Mouse (Mus musculus): ENCODE measurements at regions not wholly inside any gene's neighbourhood (a gene's known extent, or its start where the extent isn't known, plus 50 kb on each side); places are given as distances from the start of the nearest gene placed in this dataset.

DNA sequence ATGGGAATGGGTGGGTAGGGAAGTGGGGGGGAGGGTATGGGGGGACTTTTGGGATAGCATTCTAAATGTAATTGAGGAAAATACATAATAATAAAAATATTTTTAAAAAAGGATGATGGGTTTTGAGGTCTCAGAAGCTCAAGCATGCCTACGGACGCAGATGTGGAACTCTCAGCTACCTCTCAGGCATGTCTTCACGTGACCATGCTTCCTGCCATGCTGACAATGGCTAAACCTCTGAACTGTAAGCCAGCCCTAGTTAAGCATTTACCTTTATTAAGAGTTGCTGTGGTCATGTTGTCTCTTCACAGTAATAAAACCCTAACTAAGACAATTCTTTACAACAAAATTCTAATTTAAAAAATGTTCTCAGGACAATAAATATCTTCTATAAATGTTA is 80.0 kb downstream of the Tex36 start:
- Histone ChIP-seq H3K27ac (no peak overlapping the region), H3K4me1 (no peaks in the 10 kb centered on the region), H3K9me3 (no peaks in the 10 kb centered on the region), H3K4me3 (no peak overlapping the region), H3K27me3 (ENCODE audit: insufficient read depth, poor library complexity, severe bottlenecking) (no peaks in the 10 kb centered on the region), H3K36me3 (no peaks in the 10 kb centered on the region)
- WGBS: 81% methylated on average over 3 of the region's 3 CpGs
- no peak for DNase-seq (ENCODE audit: low spot score)

DNA sequence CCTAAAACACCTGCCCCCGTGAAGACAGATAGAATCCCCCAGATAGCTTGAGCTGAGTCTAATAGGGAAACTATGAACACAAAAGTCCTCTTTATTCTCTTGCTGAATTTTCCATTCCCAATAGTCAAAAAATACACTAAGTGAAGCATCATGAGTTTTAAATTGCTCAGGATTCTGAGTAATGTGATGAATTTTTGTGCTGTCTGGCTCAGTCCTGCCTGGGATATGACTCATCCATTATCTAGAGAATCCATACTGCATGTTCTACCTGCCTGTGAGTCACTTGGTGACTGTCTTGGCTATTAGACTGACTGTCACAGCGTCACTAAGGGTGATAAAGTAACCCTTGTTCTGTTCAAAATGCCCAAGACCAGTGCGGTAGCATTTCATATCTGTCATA is 83.0 kb downstream of the Tex36 start:
- H3K4me3 ChIP-seq: no peak overlapping the region
- H3K9me3 ChIP-seq: no peaks in the 10 kb centered on the region
- H3K27ac ChIP-seq: no peak overlapping the region
- no peaks in the 10 kb centered on the region for H3K36me3 ChIP-seq
- 75% methylated on average over 3 of the region's 3 CpGs for WGBS
- no peaks in the 10 kb centered on the region for H3K4me1 ChIP-seq
- DNase-seq (ENCODE audit: low spot score): no peak
- H3K27me3 ChIP-seq (ENCODE audit: insufficient read depth, poor library complexity, severe bottlenecking): no peaks in the 10 kb centered on the region

DNA sequence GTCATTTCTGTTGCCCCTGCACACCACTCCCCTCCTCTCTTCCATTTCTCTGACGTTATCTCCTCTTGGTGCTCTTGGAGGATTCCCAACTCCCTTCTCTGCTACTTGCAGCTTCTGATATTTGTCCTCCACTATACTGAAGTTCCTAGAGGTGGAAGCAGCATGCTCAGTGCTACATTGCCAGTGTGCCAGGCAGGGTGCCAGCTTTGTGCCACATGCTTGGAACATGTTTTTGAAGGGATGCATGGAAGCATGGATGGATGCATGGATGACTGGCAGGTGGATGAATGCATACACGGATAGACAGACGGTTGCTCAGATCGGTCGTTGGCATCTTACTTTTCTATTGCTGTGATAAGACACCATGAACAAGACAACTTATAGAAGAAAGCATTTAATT is 84.4 kb downstream of the Tex36 start:
- no peak for DNase-seq (ENCODE audit: low spot score)

DNA sequence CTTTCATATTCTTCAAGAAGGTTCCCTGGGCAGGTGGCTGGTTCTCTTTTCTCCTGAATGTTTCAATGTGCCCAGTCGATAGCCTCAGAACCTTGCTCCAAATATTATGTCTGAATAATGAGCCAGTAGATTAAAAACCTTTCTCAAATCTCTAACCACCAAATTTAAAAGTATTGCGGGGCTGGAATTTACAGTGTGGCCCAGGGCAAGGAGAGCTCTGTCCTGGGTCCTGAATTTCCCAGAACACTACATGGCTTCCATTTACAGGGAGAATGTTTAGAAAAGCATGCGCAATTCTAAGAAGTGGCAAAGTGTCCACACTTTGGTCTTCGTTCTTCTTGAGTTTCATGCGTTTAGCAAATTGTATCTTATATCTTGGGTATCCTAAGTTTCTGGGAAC is 91.0 kb downstream of the Tex36 start:
- Histone ChIP-seq H3K36me3 (no peaks in the 10 kb centered on the region), H3K27me3 (ENCODE audit: insufficient read depth, poor library complexity, severe bottlenecking) (no peaks in the 10 kb centered on the region), H3K9me3 (no peaks in the 10 kb centered on the region), H3K27ac (no peak overlapping the region), H3K4me3 (no peak overlapping the region), H3K4me1 (no peaks in the 10 kb centered on the region)
- DNase-seq (ENCODE audit: low spot score): no peak
- WGBS: 58% methylated on average over 5 of the region's 5 CpGs

More for the DNA sequence above, 84.4 kb downstream of the Tex36 start:
- 79% methylated on average over 5 of the region's 5 CpGs for WGBS
- Histone ChIP-seq H3K27me3 (ENCODE audit: insufficient read depth, poor library complexity, severe bottlenecking) (no peaks in the 10 kb centered on the region), H3K4me3 (no peak overlapping the region), H3K4me1 (no peaks in the 10 kb centered on the region), H3K36me3 (no peaks in the 10 kb centered on the region), H3K9me3 (no peaks in the 10 kb centered on the region), H3K27ac (no peak overlapping the region)

DNA sequence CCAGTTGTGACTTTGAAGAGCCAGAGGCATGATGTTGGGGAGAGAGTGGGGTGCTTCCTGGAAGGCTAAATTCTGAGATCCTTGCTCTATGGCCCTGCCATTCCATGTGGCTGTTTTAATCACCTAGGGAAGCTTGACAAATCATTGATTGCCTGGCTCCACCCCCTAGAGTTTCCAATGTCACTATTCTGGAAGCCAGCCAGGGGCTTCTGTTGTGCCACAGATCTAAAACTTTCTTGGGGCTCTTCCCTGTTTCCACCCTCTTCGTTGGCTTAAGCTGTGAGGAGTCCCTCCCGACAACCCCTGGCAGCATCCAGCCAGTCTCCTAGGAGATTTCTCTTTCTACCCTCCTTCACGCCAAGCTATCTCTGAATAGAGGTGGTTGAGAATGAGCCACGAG is 92.5 kb downstream of the Tex36 start:
- WGBS: 65% methylated on average over 4 of the region's 4 CpGs
- H3K4me3 ChIP-seq: no peak overlapping the region

DNA sequence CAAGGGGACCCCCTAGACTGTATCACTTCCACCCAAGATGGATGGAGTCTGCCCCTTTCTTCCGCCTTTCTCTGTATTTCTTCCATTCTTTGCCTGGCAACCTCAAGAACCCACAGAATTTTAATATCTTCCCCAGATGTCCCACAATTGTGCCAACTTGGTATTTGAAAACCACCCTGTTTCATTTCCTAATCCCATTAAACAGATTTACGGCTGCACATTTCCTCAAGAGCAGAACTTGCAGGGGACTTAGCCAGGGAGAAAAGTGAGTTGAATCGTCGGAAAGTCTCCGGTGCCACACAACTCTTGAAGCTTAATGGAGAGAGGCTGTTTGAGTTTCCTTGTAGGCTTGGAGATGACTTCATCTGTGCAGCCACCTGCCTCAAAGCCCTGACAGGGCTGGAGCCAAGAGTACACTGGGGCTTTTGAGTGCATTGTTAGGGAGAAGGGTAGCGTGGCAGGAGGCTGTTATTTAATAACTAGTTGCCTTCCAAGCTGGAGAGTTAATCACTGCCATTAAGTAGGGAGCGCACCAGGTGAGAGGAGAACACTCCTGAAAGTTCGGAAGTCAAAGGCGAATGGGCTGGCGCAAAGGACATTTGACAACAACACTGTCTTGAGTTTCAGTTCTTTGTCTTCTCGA is 93.5 kb downstream of the Tex36 start:
- Histone ChIP-seq H3K9me3 (no peaks in the 10 kb centered on the region), H3K27ac (no peak overlapping the region), H3K36me3 (no peaks in the 10 kb centered on the region), H3K4me1 (no peaks in the 10 kb centered on the region), H3K27me3 (ENCODE audit: insufficient read depth, poor library complexity, severe bottlenecking) (no peaks in the 10 kb centered on the region), H3K4me3 (no peak overlapping the region)
- 79% methylated on average over 11 of the region's 11 CpGs for WGBS
- DNase-seq (ENCODE audit: low spot score): no peak

More for the DNA sequence above, 92.5 kb downstream of the Tex36 start:
- no peak for DNase-seq (ENCODE audit: low spot score)
- Histone ChIP-seq H3K36me3 (no peaks in the 10 kb centered on the region), H3K27ac (no peak overlapping the region), H3K9me3 (no peaks in the 10 kb centered on the region), H3K27me3 (ENCODE audit: insufficient read depth, poor library complexity, severe bottlenecking) (no peaks in the 10 kb centered on the region), H3K4me1 (no peaks in the 10 kb centered on the region)

DNA sequence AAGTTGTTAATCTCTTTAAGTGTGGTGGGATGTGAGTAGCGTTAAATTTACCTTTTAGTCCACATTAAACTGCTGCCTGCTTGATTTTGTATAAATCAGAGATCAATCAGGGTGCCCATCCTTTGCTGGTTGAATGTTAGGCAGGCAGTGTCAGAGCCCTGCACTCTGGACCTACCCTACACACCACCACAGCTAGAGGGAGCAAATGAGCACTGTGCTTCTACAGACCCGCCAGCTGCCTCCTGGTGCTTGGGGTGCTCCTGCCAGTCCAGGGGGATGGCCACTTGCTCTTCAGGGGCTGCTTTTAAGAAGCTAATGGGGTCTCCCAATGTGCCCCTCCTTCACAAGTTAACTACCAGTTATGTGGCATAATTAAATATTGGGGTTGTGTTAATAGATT is 96.3 kb downstream of the Tex36 start:
- peaks cover 5% of the 10 kb centered on the region; the same call in 1 of the 2 replicates for H3K27me3 ChIP-seq (ENCODE audit: insufficient read depth, poor library complexity, severe bottlenecking)
- no peaks in the 10 kb centered on the region for H3K36me3 ChIP-seq
- H3K4me1 ChIP-seq: no peaks in the 10 kb centered on the region
- 79% methylated on average over 2 of the region's 2 CpGs for WGBS
- no peak overlapping the region for H3K4me3 ChIP-seq
- no peaks in the 10 kb centered on the region for H3K9me3 ChIP-seq
- H3K27ac ChIP-seq: no peak overlapping the region
- DNase-seq (ENCODE audit: low spot score): no peak

DNA sequence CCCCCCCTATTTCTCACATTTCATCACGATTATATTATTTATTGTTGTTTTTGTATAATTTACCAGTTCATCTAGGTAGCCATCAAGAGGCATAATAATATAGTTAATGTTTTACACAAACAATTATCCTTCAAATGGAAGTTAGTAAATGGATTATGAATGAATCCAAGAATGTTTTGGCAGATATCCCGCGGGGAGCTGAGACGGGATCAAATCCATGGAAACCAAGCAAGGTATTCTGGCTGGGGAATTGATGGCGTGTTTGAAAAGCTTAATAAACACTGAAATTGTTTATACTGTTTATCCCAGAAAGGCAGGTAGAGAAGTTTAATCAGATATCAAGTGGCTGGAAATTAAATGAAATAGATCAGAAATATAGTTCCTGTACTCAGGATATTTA is 98.0 kb downstream of the Tex36 start:
- Histone ChIP-seq H3K36me3 (no peaks in the 10 kb centered on the region), H3K27me3 (ENCODE audit: insufficient read depth, poor library complexity, severe bottlenecking) (peaks cover 9% of the 10 kb centered on the region; the same call in 1 of the 2 replicates), H3K9me3 (no peaks in the 10 kb centered on the region), H3K27ac (no peak overlapping the region), H3K4me3 (no peak overlapping the region), H3K4me1 (no peaks in the 10 kb centered on the region)
- DNase-seq (ENCODE audit: low spot score): no peak
- WGBS: 86% methylated on average over 5 of the region's 5 CpGs

DNA sequence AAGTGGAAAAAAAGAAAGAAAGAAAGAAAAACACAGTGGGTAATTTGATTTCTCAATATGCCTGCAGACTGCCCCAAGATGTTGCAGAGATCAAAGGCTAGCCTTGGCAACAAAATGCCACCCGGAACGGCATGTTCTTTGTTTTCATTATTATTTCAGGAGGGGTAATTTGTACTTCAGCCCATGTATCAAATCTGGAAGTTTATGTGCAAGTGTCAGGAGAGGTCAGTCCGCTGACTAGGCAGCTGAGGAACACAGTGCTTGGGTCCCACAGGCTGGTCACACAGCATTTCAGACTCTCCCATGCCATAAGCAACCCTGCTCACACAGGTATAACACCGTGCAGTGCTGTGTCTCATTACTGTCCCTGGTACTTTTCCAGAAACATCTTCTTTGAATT is 99.2 kb downstream of the Tex36 start:
- no peaks in the 10 kb centered on the region for H3K9me3 ChIP-seq
- no peak overlapping the region for H3K4me3 ChIP-seq
- WGBS: 77% methylated on average over 4 of the region's 4 CpGs
- H3K27ac ChIP-seq: no peak overlapping the region
- H3K36me3 ChIP-seq: no peaks in the 10 kb centered on the region
- peaks cover 9% of the 10 kb centered on the region; the same call in 1 of the 2 replicates for H3K27me3 ChIP-seq (ENCODE audit: insufficient read depth, poor library complexity, severe bottlenecking)
- DNase-seq (ENCODE audit: low spot score): no peak
- no peaks in the 10 kb centered on the region for H3K4me1 ChIP-seq

DNA sequence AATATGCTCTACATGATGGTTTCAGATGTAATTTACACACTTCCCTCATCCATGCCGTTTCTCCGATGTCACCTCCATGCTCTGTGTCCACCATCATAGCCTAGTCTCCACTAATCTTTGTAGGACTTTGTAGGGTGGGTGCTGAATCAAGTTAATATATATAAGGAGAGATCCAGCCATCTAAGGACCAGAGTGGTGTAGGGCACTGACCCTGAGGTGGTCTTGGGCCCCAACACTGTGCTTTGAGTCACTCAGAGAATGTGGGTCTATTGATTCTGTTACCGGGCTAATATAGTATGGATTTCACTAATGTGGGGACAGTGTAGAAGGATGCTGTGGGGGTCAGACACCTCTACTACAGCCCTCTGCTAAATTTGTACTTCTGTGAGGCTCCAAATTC is 104.4 kb downstream of the Tex36 start:
- no peak overlapping the region for H3K27ac ChIP-seq
- DNase-seq (ENCODE audit: low spot score): no peak
- H3K9me3 ChIP-seq: no peaks in the 10 kb centered on the region
- WGBS: 96% methylated on average over 3 of the region's 3 CpGs
- peaks cover 9% of the 10 kb centered on the region; the same call in 1 of the 2 replicates for H3K27me3 ChIP-seq (ENCODE audit: insufficient read depth, poor library complexity, severe bottlenecking)
- no peak overlapping the region for H3K4me3 ChIP-seq
- no peaks in the 10 kb centered on the region for H3K36me3 ChIP-seq
- H3K4me1 ChIP-seq: no peaks in the 10 kb centered on the region

DNA sequence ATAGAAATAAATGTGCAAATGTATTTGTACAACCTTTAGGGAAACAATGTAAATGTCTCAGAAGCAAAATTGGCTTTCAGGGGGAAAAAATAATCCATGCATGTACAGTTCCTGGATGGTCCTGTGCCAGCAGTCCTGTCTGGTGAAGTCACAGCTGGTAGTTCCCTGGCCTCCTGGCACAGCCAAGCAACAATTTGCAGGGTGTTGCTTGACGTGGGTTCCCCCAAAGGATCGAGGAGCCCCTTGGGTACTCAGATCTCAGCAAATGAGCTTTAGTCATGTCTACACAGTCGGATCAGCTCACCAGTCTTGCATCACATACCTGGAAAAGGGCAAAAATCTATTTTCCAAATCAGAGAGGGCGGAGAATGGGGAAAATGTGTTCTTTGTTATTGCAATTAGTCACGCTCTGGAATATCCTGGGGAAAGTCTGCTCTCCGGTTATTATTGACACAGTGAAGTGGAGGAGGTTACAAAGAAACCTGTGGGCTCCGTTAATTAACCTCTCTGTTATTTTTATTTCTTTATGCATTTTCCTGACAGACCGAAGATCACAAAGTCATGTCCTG is 106.9 kb downstream of the Tex36 start:
- Histone ChIP-seq H3K4me3 (no peak overlapping the region), H3K27me3 (ENCODE audit: insufficient read depth, poor library complexity, severe bottlenecking) (0 out of 2 replicates have a peak, but pooled peaks cover 8% of the 10 kb centered on the region), H3K36me3 (no peaks in the 10 kb centered on the region), H3K27ac (no peak overlapping the region), H3K4me1 (0 out of 2 replicates have a peak, but pooled peaks cover 2% of the 10 kb centered on the region), H3K9me3 (no peaks in the 10 kb centered on the region)
- DNase-seq (ENCODE audit: low spot score): no peak
- 75% methylated on average over 8 of the region's 8 CpGs for WGBS

DNA sequence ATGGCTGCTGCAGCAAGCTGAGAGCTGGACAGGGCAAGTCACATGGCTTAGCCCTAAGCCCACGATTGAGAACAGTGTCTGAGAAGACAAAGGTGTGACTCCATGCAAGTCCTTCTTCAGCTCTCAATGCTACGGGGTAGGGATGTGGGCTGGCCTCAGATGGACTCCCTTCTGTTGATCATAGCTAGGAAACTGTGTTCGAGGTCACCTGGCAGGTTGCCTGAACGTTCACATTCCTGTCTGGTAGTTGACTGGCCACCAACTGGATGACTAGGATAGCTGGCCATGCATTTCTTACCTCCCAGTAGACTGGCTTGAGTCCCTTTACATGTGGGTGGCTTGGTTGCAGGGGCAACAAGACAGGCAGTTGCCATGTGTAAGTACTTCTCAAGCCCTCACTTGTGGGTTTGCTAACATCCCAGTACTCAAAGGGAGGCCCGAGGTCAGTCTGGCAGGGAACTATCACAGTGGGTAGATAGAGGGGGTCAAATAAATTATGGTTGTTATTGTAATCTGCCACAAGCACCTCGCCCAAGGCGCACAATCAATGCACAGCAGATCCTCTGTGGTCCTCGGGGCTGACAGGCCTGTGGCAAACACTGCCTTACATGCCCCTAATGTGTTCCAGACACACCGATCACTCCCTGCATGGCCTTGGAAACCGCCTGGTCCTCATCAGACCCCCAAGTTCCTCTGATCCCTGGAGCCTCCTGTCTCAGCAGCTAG is 107.5 kb downstream of the Tex36 start:
- WGBS: 72% methylated on average over 10 of the region's 10 CpGs
- H3K27ac ChIP-seq: no peak overlapping the region
- no peaks in the 10 kb centered on the region for H3K36me3 ChIP-seq
- H3K4me1 ChIP-seq: 0 out of 2 replicates have a peak, but pooled peaks cover 2% of the 10 kb centered on the region
- DNase-seq (ENCODE audit: low spot score): no peak
- H3K4me3 ChIP-seq: no peak overlapping the region
- 0 out of 2 replicates have a peak, but pooled peaks cover 8% of the 10 kb centered on the region for H3K27me3 ChIP-seq (ENCODE audit: insufficient read depth, poor library complexity, severe bottlenecking)
- H3K9me3 ChIP-seq: no peaks in the 10 kb centered on the region

DNA sequence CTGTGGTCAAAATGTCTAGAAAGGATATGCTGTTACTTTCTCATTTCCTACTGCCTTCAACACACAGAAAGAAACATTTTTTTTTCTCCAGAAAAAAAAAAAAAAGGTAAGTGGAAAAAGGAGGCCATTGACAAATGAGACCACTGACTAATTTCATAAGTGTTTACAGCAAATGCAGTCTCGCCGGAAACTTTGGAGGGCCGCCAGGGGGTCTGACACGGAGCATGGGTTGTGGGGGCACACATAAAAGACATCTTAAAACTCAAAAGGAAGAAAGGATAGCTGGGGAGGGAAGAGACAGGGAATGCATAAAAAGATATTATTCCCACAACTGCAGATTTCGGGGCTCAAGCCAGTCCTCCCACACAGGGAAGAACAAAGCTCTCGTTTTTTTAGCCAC is 109.3 kb downstream of the Tex36 start:
- Histone ChIP-seq H3K4me3 (no peak overlapping the region), H3K27ac (no peak overlapping the region), H3K36me3 (no peaks in the 10 kb centered on the region), H3K4me1 (0 out of 2 replicates have a peak, but pooled peaks cover 6% of the 10 kb centered on the region), H3K27me3 (ENCODE audit: insufficient read depth, poor library complexity, severe bottlenecking) (0 out of 2 replicates have a peak, but pooled peaks cover 8% of the 10 kb centered on the region), H3K9me3 (no peaks in the 10 kb centered on the region)
- DNase-seq (ENCODE audit: low spot score): no peak
- WGBS: 74% methylated on average over 6 of the region's 6 CpGs

All from heart, embryonic 10.5 days (tissue).